Mouse (Mus musculus): ENCODE results near the gene Atg9a. TPM values are rescaled to one million over a fixed set of nuclear protein-coding genes. Genes with fewer than 3 reads are reported as not detected.

Gene Atg9a
- polyA plus RNA-seq, 1 experiment from 2014 or later, result 27.1 TPM

DNA sequence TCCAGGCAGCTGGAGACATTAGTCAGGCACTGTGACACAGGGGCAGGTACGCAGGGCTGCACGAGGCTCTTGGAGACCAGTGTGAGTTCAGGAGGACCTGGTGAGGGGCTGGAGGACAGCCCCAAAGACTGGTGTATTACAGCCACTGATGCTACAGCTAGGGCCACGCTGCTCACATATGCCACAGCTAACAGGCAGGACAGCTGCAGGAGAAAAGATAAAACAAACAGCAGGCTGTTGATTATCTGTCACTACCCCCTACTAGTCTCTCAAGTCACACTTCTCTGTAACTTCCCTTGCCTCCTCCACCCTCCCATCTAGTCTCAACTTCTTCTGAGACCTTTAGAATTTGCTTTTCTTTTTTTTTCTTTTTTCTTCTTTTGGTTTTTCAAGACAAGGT lies 55.3 kb downstream of the Atg9a start:
- Histone ChIP-seq H3K9ac (no peak overlapping the region), H3K4me2 (no peak overlapping the region), H3K27me3 (no peaks in the 10 kb centered on the region), H3K4me3 (no peak overlapping the region), H3K4me1 (replicated peaks) (peaks cover 13% of the 10 kb centered on the region), H3K36me3 (peaks cover 36% of the 10 kb centered on the region), H3K27ac (no peak overlapping the region), H3K9me3 (replicated peaks) (no peaks in the 10 kb centered on the region)
- WGBS, result 36% methylated on average over 3 of the region's 3 CpGs
- ATAC-seq (replicated peaks; ENCODE audit: insufficient number of reproducible peaks, insufficient read depth, low FRiP score, low read depth), result no peak

DNA sequence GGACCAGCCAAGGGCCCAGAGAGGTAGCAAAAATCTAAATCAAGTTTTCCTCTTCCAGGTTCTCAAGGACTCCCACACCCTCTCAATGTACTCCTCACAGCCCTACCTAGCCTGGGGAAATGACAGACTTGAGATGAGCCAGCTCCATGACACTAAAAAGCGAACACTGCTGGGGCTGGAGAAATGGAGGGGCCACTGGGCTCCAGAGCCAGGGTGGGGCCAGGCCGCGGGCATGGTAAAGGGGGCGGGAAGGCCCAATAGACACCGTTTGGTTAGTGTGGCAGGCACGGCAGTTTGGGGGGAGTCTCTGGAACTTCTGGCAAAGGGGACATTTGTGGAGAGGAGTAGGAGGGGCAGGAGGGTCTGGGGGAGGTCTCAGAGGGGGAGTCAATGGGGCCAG lies 55.7 kb downstream of the Atg9a start:
- Histone ChIP-seq H3K4me1 (replicated peaks) (peaks cover 12% of the 10 kb centered on the region), H3K4me3 (no peak overlapping the region), H3K27ac (no peak overlapping the region), H3K27me3 (no peaks in the 10 kb centered on the region), H3K9me3 (replicated peaks) (no peaks in the 10 kb centered on the region), H3K36me3 (peaks cover 36% of the 10 kb centered on the region), H3K4me2 (no peak overlapping the region), H3K9ac (no peak overlapping the region)
- 71% methylated on average over 6 of the region's 6 CpGs for WGBS
- no peak for ATAC-seq (replicated peaks; ENCODE audit: insufficient number of reproducible peaks, insufficient read depth, low FRiP score, low read depth)

DNA sequence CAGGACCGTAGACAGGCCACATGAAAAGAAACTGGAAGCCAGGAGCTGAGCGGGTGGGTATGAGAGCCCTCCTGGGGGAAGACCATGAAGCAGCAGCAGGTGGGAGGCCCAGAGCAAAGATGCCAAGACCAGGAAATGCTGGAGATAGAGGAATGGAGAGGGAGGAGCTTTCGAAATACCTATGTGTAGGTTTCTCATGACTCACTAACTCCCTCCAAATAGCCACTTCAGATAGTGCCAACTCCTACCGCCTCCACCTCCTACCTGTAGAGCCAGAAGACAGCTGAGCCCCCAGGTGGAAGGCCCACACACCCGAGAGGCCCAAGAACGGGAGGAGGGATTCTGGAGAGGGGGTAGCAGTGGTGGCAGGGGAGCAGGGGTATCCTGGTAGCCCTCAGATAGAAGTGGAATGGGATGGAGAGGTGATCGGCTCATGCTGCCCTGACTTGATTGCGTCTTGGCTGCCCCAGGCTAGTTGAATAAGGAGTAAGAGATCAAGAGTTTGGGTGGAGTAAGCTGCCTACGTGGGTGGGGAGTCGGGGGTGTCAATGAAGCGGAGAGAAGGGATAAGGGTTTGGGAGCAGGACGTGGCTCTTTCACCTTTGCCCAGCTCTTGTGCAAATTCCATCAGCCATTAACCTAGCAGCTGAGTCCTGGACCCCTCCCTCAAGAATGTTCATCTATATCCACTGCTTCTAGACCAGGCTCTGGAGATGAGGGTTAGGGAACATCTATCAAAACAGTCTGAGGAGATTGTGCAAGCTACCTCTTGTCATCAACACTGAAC lies 58.4 kb downstream of the Atg9a start, which contains the start of gene Slc23a3:
Gene Slc23a3, minus strand, starts transcription at position 470 of the 787 bp plus-strand sequence.
- no peak within 1 kb of the TSS for H3K4me3 ChIP-seq
- no peak within 1 kb of the TSS for H3K4me2 ChIP-seq
- ATAC-seq (replicated peaks; ENCODE audit: insufficient number of reproducible peaks, insufficient read depth, low FRiP score, low read depth), result no peak
- H3K36me3 ChIP-seq, result peaks cover 25% of the 10 kb centered on the region
- H3K9me3 ChIP-seq (replicated peaks), result no peaks in the 10 kb centered on the region
- H3K27ac ChIP-seq, result no peak within 1 kb of the TSS
- no peaks in the 10 kb centered on the region for H3K27me3 ChIP-seq
- H3K9ac ChIP-seq, result no peak within 1 kb of the TSS
- 58% methylated on average over 12 of the region's 12 CpGs for WGBS
- H3K4me1 ChIP-seq (replicated peaks), result no peaks in the 10 kb centered on the region

Small RNAs within 50 kb of the gene (microRNA-seq; reads per million reads assigned to microRNA genes)
- gene Gm27943, result not detected

Other genes with a start within 250 kb of the Atg9a start
- 0.09 and 0.13 TPM in 2 replicates for gene Ihh, start 240.5 kb downstream of the Atg9a start, polyA plus RNA-seq (2015; fragmentation: Nextera tagmentation; extraction: Ambion mirVana)
- gene Nhej1, start 67.0 kb downstream of the Atg9a start, polyA plus RNA-seq (2015; fragmentation: Nextera tagmentation; extraction: Ambion mirVana), result 7.2 and 8.9 TPM in 2 replicates
- gene Slc23a3, start 58.3 kb downstream of the Atg9a start, polyA plus RNA-seq (2015; fragmentation: Nextera tagmentation; extraction: Ambion mirVana), result 0.53 and 1.2 TPM in 2 replicates
- 33.7 and 39.3 TPM in 2 replicates for gene Cnppd1, start 49.5 kb downstream of the Atg9a start, polyA plus RNA-seq (2015; fragmentation: Nextera tagmentation; extraction: Ambion mirVana)
- gene Retreg2, start 49.4 kb downstream of the Atg9a start, polyA plus RNA-seq (2015; fragmentation: Nextera tagmentation; extraction: Ambion mirVana), result 30.7 and 41.6 TPM in 2 replicates
- 26.5 and 32.5 TPM in 2 replicates for gene Zfand2b, start 23.6 kb downstream of the Atg9a start, polyA plus RNA-seq (2015; fragmentation: Nextera tagmentation; extraction: Ambion mirVana)
- 12.9 and 14.1 TPM in 2 replicates for gene Abcb6, start 11.8 kb downstream of the Atg9a start, polyA plus RNA-seq (2015; fragmentation: Nextera tagmentation; extraction: Ambion mirVana)
- 24.3 and 25.9 TPM in 2 replicates for gene Ankzf1, start within 50 bp of the Atg9a start, polyA plus RNA-seq (2015; fragmentation: Nextera tagmentation; extraction: Ambion mirVana)
- gene Glb1l, start 18.6 kb upstream of the Atg9a start, polyA plus RNA-seq (2015; fragmentation: Nextera tagmentation; extraction: Ambion mirVana), result 9.4 and 11.4 TPM in 2 replicates
- 73.6 and 96.9 TPM in 2 replicates for gene Stk16, start 18.6 kb upstream of the Atg9a start, polyA plus RNA-seq (2015; fragmentation: Nextera tagmentation; extraction: Ambion mirVana)
- gene Tuba4a, start 27.7 kb upstream of the Atg9a start, polyA plus RNA-seq (2015; fragmentation: Nextera tagmentation; extraction: Ambion mirVana), result 41.9 and 56.7 TPM in 2 replicates
- gene A630095N17Rik, start 39.9 kb upstream of the Atg9a start, polyA plus RNA-seq (2015; fragmentation: Nextera tagmentation; extraction: Ambion mirVana), result 0.23 TPM in 1 of 2 replicates, not detected in the other
- 41.4 and 43.0 TPM in 2 replicates for gene Dnajb2, start 44.2 kb upstream of the Atg9a start, polyA plus RNA-seq (2015; fragmentation: Nextera tagmentation; extraction: Ambion mirVana)
- gene Ptprn, start 72.3 kb upstream of the Atg9a start, polyA plus RNA-seq (2015; fragmentation: Nextera tagmentation; extraction: Ambion mirVana), result 0.45 and 1.0 TPM in 2 replicates
- gene Resp18, start 86.2 kb upstream of the Atg9a start, polyA plus RNA-seq (2015; fragmentation: Nextera tagmentation; extraction: Ambion mirVana), result 0.18 and 2.4 TPM in 2 replicates
- 108 and 123 TPM in 2 replicates for gene Dnpep, start 125.8 kb upstream of the Atg9a start, polyA plus RNA-seq (2015; fragmentation: Nextera tagmentation; extraction: Ambion mirVana)
- gene Des, start 168.1 kb upstream of the Atg9a start, polyA plus RNA-seq (2015; fragmentation: Nextera tagmentation; extraction: Ambion mirVana), result 374 and 419 TPM in 2 replicates
- gene Speg, start 183.1 kb upstream of the Atg9a start, polyA plus RNA-seq (2015; fragmentation: Nextera tagmentation; extraction: Ambion mirVana), result 44.5 and 54.4 TPM in 2 replicates
- 63.9 and 81.8 TPM in 2 replicates for gene Gmppa, start 243.7 kb upstream of the Atg9a start, polyA plus RNA-seq (2015; fragmentation: Nextera tagmentation; extraction: Ambion mirVana)

Measured in heart, embryonic 15.5 days (tissue).